Mouse (Mus musculus) brain, embryonic 14.5 days (tissue): ENCODE measurements around the gene Troap.

Source experiments
- CTCF ChIP-seq: fragments of 200-500 bp; IDR thresholded peaks from 2 replicates; pipeline ENCODE4 v1.5.1; 2012; ENCODE audit warnings: inconsistent platforms, mild to moderate bottlenecking, moderate library complexity, borderline replicate concordance; ENCODE audit not compliant: insufficient read depth, insufficient read length; ENCODE audit errors: extremely low read depth
- POLR2A ChIP-seq: fragments of 200-500 bp; IDR thresholded peaks from 2 replicates; pipeline ENCODE4 v1.6.1; 2012; ENCODE audit warnings: mild to moderate bottlenecking, inconsistent platforms, borderline replicate concordance; ENCODE audit not compliant: poor library complexity, insufficient read depth, insufficient read length, severe bottlenecking; ENCODE audit errors: extremely low read depth

DNA sequence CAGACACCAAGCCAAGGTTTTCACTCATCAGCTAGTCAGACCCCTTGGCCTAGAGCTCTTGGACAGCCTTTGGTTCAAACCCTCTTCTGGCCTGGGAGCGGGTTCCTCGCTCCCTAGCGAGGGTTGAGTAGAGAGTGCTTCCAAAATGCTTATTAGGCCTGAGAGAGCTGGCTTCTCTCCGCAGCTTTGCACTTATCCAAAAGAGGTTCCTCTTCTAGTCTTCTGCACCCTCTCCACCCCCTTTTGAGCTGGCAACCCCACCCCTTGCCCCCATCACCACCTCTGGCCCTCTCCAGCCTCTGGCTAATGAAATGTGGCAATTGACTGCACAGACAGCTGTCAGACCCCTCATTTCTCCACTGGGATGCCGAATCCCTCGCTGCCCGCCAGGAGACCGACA lies 18.5 kb downstream of the Troap start, which contains the start of gene Dnajc22:
- TF ChIP-seq POLR2A, result no peak
- TF ChIP-seq CTCF, result no peak
